Mouse (Mus musculus) spleen, embryonic (tissue): ENCODE results near the gene Vmn1r10.

ENCODE experiments used
- CTCF ChIA-PET: fragments of 350-600 bp; sonication (Branson Sonifier 250); formaldehyde crosslinking; loops from one replicate; lab custom pipeline; 2022; lab: Charles Lee

Vmn1r10 gene

GRCm38 (mm10) chr6:57109154-57109553 is at the start of gene Vmn1r10:
Gene Vmn1r10 (plus strand): TSS chr6:57109454.
- CTCF ChIA-PET = no interaction called here

DNA sequence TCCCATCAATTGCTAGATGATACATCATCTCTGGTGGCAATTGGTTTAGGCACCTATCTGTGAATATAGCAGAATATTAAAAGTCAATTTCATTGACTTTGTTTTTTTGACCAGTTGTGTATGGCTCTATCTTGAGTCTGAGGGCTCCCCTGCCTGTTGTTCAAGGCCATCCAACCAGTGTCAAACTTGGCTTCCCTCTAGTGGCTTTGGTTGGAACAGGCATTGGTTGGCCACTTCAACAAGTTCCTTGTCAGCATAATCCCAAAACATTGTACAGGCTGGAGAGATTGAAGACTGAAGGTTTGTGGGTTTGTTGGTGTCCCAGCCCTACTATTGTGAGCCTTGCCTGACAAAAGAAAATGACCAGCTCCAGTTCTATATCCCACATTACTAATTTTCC is 45.5 kb upstream of the Vmn1r10 start:
- CTCF ChIA-PET = no interaction called here

GRCm38 (mm10) chr6:57066487-57066886 is 42.8 kb upstream of the Vmn1r10 start, which contains the start of gene Vmn1r9:
Gene Vmn1r9 (plus strand): TSS chr6:57066787.
- CTCF ChIA-PET = no interaction called here

- CTCF ChIA-PET = no interaction called here
Measured at GRCm38 (mm10) chr6:57106358-57106757, 2.9 kb upstream of the Vmn1r10 start.

GRCm38 (mm10) chr6:57133155-57133554 is 23.9 kb downstream of the Vmn1r10 start, which contains the start of gene Vmn1r11:
Gene Vmn1r11 (plus strand): TSS chr6:57133455.
- CTCF ChIA-PET = no interaction called here

DNA sequence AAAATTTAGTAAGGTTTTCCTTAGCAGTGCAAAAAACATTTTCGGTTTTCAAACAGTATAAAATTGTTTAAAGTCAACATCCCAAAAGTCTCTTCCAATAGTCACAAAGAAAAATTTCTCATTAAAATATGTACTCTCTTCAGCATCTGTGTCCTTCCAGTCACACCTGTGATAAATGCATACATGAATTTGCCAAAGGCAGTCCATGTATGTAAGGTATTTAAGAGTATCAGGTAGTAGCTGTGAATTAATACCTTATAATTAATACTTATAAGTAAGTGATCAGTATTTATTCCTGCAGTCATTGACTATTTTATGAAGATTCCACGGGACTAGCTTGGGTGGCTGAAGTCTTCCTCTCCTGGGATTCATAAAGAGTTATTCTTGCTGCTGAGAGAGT is 47.4 kb downstream of the Vmn1r10 start, which contains the start of gene Vmn1r12:
TSS of gene Vmn1r12 (plus strand) at position 301 of the 400 bp plus-strand sequence.
- CTCF ChIA-PET = no interaction called here
